Mouse (Mus musculus): ENCODE data around the gene Rfc1. TPM values are rescaled to one million over a fixed set of nuclear protein-coding genes. Genes with fewer than 3 reads are reported as not detected.
"Not testable (repeated sequence)": the region's sequence is repeated elsewhere in the genome, so short reads cannot be mapped to it uniquely, and the experiment has no call there.

Rfc1 gene
- total RNA-seq, 2 experiments from 2014 or later: 31.1 to 42.5 TPM

- intact Hi-C loops (cut with DNase I): no loop called here
- DNase-seq: no peak
These were observed 30.0 kb downstream of the Rfc1 start for GRCm38 (mm10) chr5:65305516-65305915.

DNA sequence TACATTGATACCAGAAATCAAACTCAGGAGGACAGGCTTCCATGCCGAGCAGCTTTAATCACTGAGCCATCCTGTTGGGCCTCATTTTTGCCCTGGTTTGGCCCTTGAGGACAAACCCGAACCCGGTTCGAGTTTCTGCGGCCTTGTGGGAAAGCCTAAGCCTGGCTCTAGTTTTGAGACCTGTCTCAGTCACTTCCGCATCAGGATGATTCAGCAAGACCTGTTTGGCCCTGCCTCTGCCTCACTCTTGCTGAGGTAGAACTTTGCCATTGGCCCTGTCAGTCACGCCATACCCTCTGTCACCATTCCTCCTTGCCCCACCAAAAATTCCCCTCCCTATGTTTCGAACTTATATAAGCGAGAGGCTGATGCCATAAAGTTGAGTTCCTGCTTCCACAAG is 35.3 kb downstream of the Rfc1 start:
- intact Hi-C loops (cut with DNase I): no loop called here
- DNase-seq: no peak

- intact Hi-C loops (cut with DNase I); DNase-seq: not testable (repeated sequence)
These were observed 35.8 kb downstream of the Rfc1 start for GRCm38 (mm10) chr5:65299623-65300022.

GRCm38 (mm10) chr5:65298167-65298950 is 37.1 kb downstream of the Rfc1 start:
- intact Hi-C loops (cut with DNase I): no loop called here

DNA sequence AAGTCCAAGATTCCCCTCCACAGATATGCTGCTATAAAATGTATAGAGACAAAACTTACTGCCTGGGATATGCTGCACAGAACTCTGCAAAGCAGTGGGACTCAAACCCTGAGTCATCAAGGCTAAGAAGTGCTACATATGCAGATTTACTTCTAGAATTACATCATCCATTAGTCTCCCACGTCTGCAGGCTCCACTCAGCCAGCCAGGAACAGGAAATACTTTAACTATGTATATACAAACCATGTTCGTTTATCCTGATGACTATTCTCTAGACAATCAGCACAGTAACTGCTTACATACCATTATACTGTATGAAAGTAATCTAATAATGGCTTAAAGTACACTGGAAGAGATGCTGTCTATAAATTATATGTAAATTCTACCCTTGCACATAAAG is 41.2 kb downstream of the Rfc1 start:
- intact Hi-C loops (cut with DNase I): no loop called here
- no peak for DNase-seq

More at GRCm38 (mm10) chr5:65298167-65298950, 37.1 kb downstream of the Rfc1 start:
- DNase-seq: no peak

DNA sequence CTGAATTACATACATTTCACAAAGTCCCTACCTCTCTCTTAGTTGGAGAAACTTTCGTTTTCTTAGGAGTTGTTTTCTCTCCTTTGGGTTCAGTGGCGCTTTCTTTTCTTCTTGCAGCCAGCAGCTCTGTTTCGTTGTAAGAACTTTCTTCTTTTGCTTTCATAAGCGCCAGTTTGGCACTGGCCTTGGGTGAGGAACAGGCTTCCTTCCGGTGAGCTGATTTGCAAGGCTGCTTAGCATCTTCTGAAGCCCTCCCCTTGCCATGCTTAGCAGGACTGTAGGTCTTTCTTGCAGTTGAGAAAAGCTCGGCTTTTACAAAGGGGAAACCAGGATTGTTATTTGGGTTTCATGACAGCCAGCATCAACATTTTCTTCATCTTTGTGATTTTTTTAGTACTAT is 41.8 kb downstream of the Rfc1 start:
- DNase-seq: no peak
- intact Hi-C loops (cut with DNase I): no loop called here

DNA sequence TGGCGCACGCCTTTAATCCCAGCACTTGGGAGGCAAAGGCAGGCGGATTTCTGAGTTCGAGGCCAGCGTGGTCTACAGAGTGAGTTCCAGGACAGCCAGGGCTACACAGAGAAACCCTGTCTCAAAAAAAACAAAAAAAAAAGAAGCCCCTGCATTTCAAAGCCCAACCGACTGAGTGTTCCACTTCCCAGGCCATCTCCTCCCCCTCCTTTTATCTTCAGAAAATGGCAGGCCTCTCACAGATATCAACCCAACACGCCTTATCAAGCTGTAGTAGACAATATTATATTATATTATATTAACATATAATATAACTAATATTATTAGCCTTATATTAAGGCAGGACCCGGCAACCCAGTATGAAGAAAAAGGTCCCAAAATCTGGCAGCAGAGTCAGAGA is 46.5 kb downstream of the Rfc1 start:
- DNase-seq; intact Hi-C loops (cut with DNase I): not testable (repeated sequence)

DNA sequence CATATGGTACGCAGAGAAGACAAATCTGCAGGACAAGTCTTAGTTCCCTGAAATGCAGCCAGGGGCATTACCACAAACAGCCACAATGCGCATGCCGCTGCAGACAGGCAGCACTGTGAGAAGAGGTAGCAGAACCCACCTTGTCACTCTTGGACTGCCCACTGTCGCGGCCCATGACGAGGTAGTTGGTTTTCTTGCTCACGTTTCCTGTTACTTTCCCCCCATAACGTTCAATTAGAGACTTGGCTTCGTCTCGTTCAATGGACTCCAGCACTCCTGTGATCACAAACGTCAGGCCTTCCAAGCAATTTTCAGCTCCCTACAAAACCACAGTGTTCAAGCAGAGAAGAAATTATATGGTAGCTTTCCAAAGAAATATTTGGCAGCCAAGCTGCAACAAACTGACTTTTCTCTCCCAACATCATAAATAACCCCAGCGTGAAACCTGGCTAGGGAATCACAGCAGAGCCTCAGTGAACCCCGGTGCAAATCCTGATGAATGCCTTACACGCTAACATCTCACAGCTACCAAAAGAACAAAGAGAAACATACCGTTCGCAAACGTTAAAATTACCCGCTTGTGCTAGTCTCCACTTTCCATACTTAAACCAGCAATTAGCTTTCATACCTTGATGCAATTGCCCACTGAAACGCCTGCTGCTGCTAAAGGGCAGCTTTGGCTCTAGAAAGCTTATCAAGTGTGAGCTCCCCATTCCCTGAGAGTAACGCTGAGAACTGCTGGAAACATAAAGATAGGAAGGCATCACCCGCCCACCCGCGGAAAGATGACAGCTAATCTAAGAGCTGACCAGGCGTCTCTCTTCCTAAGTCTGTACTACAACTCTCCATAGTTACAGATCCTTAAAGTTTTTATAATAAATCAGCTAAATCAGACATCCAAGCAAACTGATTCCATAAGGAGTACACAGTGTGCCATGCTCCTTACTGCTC is 47.4 kb downstream of the Rfc1 start:
- intact Hi-C loops (cut with DNase I): no loop called here
- no peak for DNase-seq

GRCm38 (mm10) chr5:65284171-65284570 is 51.3 kb downstream of the Rfc1 start:
- peak in 1 of 2 experiments; percentile 21 for DNase-seq
- intact Hi-C loops (cut with DNase I): no loop called here

DNA sequence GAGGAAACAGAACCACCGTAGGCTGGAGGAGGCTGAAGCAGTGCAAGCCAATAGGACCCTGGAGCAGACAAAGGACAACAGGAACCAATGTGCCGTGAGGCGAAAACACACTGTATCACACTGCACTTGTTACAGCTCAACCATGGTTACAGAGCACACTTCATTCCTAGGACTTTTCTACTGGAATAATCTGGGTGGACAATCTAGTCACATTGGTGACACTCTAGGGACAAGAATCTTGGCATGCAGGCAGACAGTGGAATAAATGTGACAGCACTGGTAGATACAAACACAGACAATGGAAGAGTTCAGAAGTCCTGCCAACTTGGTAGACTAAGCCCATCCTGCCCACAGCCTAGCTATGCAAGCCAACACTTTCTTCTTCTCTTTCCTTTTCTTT is 54.3 kb downstream of the Rfc1 start:
- intact Hi-C loops (cut with DNase I): no loop called here
- DNase-seq: no peak

DNA sequence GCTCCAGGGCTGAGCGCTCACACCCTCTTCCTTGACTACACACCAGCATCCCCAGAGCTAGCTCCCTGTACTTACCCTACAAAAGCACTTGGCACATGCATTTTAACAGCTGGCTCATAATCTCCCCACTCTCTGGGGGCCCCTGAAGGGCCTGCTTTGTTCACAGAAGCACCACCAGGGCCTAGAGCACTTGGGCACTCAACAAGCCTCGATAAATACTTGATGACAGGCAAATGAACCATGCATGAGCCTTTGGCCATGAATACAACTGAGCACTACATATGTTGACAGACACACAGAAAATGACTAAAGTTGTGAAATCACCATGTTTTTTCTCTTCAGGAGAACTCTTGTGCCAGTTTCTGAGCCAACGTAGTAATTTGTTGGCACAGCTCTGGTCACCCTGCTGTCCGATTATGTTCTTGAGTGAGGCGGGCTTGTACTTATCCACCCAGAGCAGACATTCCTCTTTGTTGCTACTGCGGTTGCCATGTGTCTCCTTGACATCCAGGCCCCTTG is 56.3 kb downstream of the Rfc1 start:
- no peak for DNase-seq
- intact Hi-C loops (cut with DNase I): loop anchor here (5.0 kb wide), 1 partner anchor 48 kb away; no protein-coding TSS in a partner anchor

DNA sequence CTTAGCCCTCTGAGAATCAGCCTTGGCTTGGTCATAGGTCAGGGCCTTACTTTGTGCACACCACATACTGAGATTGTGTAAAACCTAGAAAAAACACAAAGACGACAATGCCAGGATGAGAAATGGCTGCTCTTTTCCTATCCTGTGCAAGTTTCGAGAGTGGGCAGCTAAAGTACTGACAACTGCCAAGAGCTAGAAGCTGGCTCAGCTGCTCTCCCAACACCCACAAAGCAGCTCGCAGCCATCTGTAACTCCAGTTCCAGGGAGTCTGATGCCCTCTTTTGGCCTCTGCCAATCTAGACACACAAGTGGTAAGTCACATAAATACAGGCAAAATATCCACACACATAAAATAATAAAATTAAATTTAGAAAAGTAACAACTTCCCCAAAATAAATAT is 61.5 kb downstream of the Rfc1 start:
- no peak for DNase-seq
- intact Hi-C loops (cut with DNase I): no loop called here

DNA sequence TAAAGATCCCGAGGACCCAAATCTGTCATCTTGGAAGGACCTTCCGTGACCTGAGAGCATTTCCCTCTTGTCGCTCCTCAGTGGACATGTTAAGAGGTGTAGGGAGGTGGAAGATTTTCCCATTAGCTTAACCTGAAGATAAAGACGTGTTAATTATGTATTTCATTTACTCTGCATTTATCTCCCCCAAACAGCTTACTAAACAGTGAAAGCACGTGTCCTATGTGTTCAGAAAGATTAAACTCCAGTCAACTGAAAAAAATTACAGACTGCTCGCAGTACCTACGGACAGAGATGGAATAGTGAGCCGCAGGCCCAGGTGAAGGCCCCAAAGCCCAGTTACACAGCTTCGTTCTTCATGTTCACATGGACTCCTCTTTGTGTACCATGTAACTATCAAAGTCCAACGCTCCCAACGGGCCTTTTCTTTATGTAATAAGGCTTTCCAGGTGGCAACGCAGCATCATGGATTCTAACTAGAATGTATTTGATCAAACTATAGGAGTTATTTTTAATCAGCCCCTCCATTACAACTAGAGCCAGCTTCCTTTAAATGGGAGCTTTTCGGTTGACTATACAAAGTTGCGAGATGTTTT is 77.5 kb downstream of the Rfc1 start:
- DNase-seq: no peak
- intact Hi-C loops (cut with DNase I): no loop called here

GRCm38 (mm10) chr5:65250185-65250855 is 85.2 kb downstream of the Rfc1 start:
- intact Hi-C loops (cut with DNase I): no loop called here

DNA sequence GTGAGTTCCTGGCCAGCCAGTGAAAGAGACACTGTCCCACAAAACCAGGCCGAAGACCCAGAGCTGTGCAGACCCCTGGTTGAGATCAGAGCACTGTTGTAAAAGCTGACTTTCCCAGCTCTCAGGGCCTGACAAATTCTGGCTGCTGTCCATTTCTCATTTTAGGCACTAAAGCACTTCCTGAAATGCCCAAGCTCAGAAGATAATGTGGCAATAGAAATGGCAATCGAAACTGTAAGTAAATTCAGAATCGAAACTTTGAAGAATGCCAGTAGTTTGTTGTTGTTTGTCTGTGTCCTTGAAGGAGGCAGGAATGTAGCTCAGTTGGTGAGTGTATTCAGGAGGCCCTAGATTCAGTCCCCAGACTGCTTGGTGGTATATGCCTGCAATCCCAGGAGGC is 88.2 kb downstream of the Rfc1 start:
- intact Hi-C loops (cut with DNase I): loop anchor here (10.0 kb wide), 1 partner anchor 362 kb away; no protein-coding TSS in a partner anchor
- DNase-seq: no peak

More at GRCm38 (mm10) chr5:65250185-65250855, 85.2 kb downstream of the Rfc1 start:
- no peak for DNase-seq

GRCm38 (mm10) chr5:65242740-65243139 is 92.7 kb downstream of the Rfc1 start:
- intact Hi-C loops (cut with DNase I): loop anchor here (10.0 kb wide), 1 partner anchor 358 kb away; no protein-coding TSS in a partner anchor
- peak; percentile 12 to 23 for DNase-seq

GRCm38 (mm10) chr5:65231289-65232003 is 104.0 kb downstream of the Rfc1 start:
- intact Hi-C loops (cut with DNase I): no loop called here
- DNase-seq: no peak

DNA sequence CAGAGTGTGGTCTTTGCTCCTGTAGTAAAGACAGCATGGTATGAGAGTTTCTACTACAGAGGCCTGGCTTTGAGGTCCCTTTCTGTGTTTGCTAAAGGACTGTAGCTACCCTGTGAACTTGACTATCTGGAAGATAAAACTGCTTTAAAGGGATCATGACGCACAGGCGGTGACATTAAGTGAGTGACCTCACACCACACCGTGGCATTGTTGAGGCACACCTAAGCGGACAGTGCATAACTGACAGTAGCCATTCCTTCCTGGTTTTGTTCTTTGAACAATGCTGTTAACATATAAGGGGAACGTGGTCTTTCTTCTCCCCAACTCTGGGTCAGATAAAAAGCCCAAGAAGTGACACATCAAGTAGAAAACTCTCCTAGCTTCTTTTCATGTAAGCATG is 111.4 kb downstream of the Rfc1 start:
- intact Hi-C loops (cut with DNase I): no loop called here
- no peak for DNase-seq

- DNase-seq: no peak
- intact Hi-C loops (cut with DNase I): no loop called here
These were observed 114.4 kb downstream of the Rfc1 start for GRCm38 (mm10) chr5:65221037-65221436.

Data from heart, postnatal 36 days (tissue).